Comparison of ENCODE assay signal across 16 mouse cellular contexts in the genomic region with DNA sequence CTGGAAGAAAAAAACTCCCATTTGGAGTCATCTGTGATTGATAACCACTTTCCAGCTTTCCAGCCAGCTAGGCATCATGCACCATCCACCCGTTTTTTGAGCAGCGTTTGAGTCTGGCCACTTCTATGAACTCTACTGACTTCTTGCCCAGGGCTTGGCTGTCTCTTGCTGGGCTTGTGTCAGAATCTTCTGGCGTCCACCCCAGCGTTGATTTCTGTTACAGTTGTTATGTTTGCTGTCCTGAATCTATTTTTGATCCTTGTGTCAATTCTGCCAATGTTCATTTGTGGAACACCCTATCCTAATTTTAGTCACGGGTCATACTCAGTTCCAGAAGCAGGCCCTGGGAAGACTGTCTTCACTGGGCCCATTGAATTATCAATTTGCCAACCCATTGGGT. TPM values are rescaled to one million over a fixed set of nuclear protein-coding genes. Genes with fewer than 3 reads are reported as not detected.
DNase-seq lines count a peak whose midpoint lies in the region; ATAC-seq lines count a peak whose summit lies in the region.
"Had no signal": no experiment of that assay in that cellular context is flagged by ENCODE, and none has a peak within 500 bp of the region (broad histone marks: within the 10 kb centered on the region; RNA-seq: fewer than 3 reads in every experiment).

No protein-coding gene starts in this region.

- DNase-seq in cerebellum, postnatal 14 days: peak; percentile 30 to 34
- DNase-seq in gastrocnemius, adult 18-20 months (ENCODE audit: low spot score): peak; percentile 93
- DNase-seq in gastrocnemius, postnatal 25 days: peak; percentile 85
- DNase-seq in heart, postnatal 4 days: peak; percentile 66
- no peak for DNase-seq in spleen, postnatal 4 days (ENCODE audit: low spot score in 2 of 2)
- DNase-seq: kidney, adult 8-10 months had no signal

- WGBS in intestine, embryonic 15.5 days: 71% methylated on average over 5 of the region's 5 CpGs

- H3K9ac ChIP-seq in intestine, embryonic 15.5 days: no peak overlapping the region
- H3K9ac ChIP-seq: heart, embryonic 13.5 days; hindbrain, embryonic 15.5 days; limb, embryonic 13.5 days had no signal

- ATAC-seq in cerebellum, adult (ENCODE audit: insufficient number of reproducible peaks, low FRiP score, low TSS enrichment): no peak
- no peak for ATAC-seq in intestine, embryonic 15.5 days
- ATAC-seq: activated CD4-positive, CD25-positive, alpha-beta regulatory T cell, adult 4 months; forebrain, embryonic 14.5 days had no signal

- no peaks in the 10 kb centered on the region for H3K27me3 ChIP-seq in intestine, embryonic 15.5 days (replicated peaks)
- H3K27me3 ChIP-seq: heart, embryonic 13.5 days; hindbrain, embryonic 15.5 days; limb, embryonic 13.5 days had no signal

- no peak overlapping the region for H3K27ac ChIP-seq in intestine, embryonic 15.5 days
- H3K27ac ChIP-seq: heart, embryonic 13.5 days; hindbrain, embryonic 15.5 days; left cerebral cortex, adult 2 months; limb, embryonic 13.5 days had no signal

- H3K4me2 ChIP-seq in intestine, embryonic 15.5 days (replicated peaks): no peak overlapping the region
- H3K4me2 ChIP-seq: heart, embryonic 13.5 days; hindbrain, embryonic 15.5 days; limb, embryonic 13.5 days; midbrain, embryonic 11.5 days had no signal

- no peak overlapping the region for H3K4me3 ChIP-seq in intestine, embryonic 15.5 days (replicated peaks)
- H3K4me3 ChIP-seq: heart, embryonic 13.5 days; hindbrain, embryonic 15.5 days; left cerebral cortex, adult 2 months; limb, embryonic 13.5 days; myocyte had no signal

- no peaks in the 10 kb centered on the region for H3K36me3 ChIP-seq in intestine, embryonic 15.5 days
- H3K36me3 ChIP-seq: heart, embryonic 13.5 days; hindbrain, embryonic 15.5 days; limb, embryonic 13.5 days had no signal

- H3K4me1 ChIP-seq in intestine, embryonic 15.5 days (replicated peaks): no peaks in the 10 kb centered on the region
- H3K4me1 ChIP-seq: hindbrain, embryonic 15.5 days had no signal

- no peaks in the 10 kb centered on the region for H3K9me3 ChIP-seq in intestine, embryonic 15.5 days
- H3K9me3 ChIP-seq: heart, embryonic 13.5 days; hindbrain, embryonic 15.5 days; limb, embryonic 13.5 days had no signal

RNA-seq across cellular contexts. Expression of gene Atg4c, which starts 12.8 kb away (rescaled TPM):
- total RNA-seq in gastrocnemius, adult 18-20 months (2021): 1 to 10 TPM; 5.6 to 7.2 TPM
- 1 to 10 TPM; 4.3 to 4.5 TPM for total RNA-seq in gastrocnemius, postnatal 25 days (2021)
- total RNA-seq in heart, postnatal 4 days (2021): 1 to 10 TPM; 5.3 to 5.5 TPM
- 14.4 and 14.6 TPM in 2 replicates for polyA plus RNA-seq in intestine, embryonic 15.5 days (2015; fragmentation: Nextera tagmentation; extraction: Ambion mirVana)

Comparison
In these comparisons a context has a peak if more than half of its experiments do, and no peak if none do; other contexts are left out.
1. DNase-seq: peak in cerebellum, postnatal 14 days (2 of 2), gastrocnemius, adult 18-20 months (single experiment), gastrocnemius, postnatal 25 days (single experiment) and heart, postnatal 4 days (single experiment); none in spleen, postnatal 4 days (0 of 2).